Mouse (Mus musculus) layer of hippocampus, adult 9-10 months (tissue): ENCODE measurements at regions not wholly inside any gene's neighbourhood (a gene's known extent, or its start where the extent isn't known, plus 50 kb on each side); places are given as distances from the start of the nearest gene placed in this dataset.

Experiments
- DNase-seq: peaks from one replicate; pipeline ENCODE4 v3.0.0; 2022; ENCODE audit warnings: low spot score

GRCm38 (mm10) chr1:67359824-67360223 lies 237.0 kb downstream of the Cps1 start:
- no peak for DNase-seq

GRCm38 (mm10) chr1:67366038-67366437 lies 243.2 kb downstream of the Cps1 start:
- no peak for DNase-seq

GRCm38 (mm10) chr1:67366485-67366884 lies 243.7 kb downstream of the Cps1 start:
- no peak for DNase-seq

- DNase-seq, result no peak
These were observed 259.5 kb downstream of the Cps1 start for GRCm38 (mm10) chr1:67382366-67382765.

GRCm38 (mm10) chr1:67385377-67385776 lies 262.6 kb downstream of the Cps1 start:
- no peak for DNase-seq

- no peak for DNase-seq
These were observed 264.1 kb downstream of the Cps1 start for GRCm38 (mm10) chr1:67386877-67387276.

GRCm38 (mm10) chr1:67397757-67398446 lies 275.1 kb downstream of the Cps1 start:
- peak; percentile 25 for DNase-seq

GRCm38 (mm10) chr1:67409531-67409930 lies 286.7 kb downstream of the Cps1 start:
- DNase-seq, result no peak

- no peak for DNase-seq
These were observed 294.4 kb downstream of the Cps1 start for GRCm38 (mm10) chr1:67417196-67417595.

GRCm38 (mm10) chr1:67428398-67428797 lies 305.6 kb downstream of the Cps1 start:
- no peak for DNase-seq

GRCm38 (mm10) chr1:67450831-67451230 lies 328.0 kb downstream of the Cps1 start:
- DNase-seq, result no peak

GRCm38 (mm10) chr1:67464203-67464602 lies 341.4 kb downstream of the Cps1 start:
- no peak for DNase-seq

GRCm38 (mm10) chr1:67465527-67465926 lies 342.7 kb downstream of the Cps1 start:
- DNase-seq, result no peak

- DNase-seq, result no peak
These were observed 354.2 kb downstream of the Cps1 start for GRCm38 (mm10) chr1:67477006-67477405.

- DNase-seq, result peak; percentile 20
These were observed 355.1 kb downstream of the Cps1 start for GRCm38 (mm10) chr1:67477966-67478365.

- no peak for DNase-seq
These were observed 359.1 kb downstream of the Cps1 start for GRCm38 (mm10) chr1:67481974-67482373.

GRCm38 (mm10) chr1:67504140-67504539 lies 381.3 kb downstream of the Cps1 start:
- DNase-seq, result no peak

- peak; percentile 33 for DNase-seq
These were observed 382.9 kb downstream of the Cps1 start for GRCm38 (mm10) chr1:67505746-67506145.

- DNase-seq, result no peak
These were observed 395.5 kb downstream of the Cps1 start for GRCm38 (mm10) chr1:67518295-67518694.

- DNase-seq, result no peak
These were observed 435.9 kb downstream of the Cps1 start for GRCm38 (mm10) chr1:67558728-67559127.

- DNase-seq, result no peak
These were observed 436.4 kb downstream of the Cps1 start for GRCm38 (mm10) chr1:67559179-67559578.

GRCm38 (mm10) chr1:67571616-67572015 lies 448.8 kb downstream of the Cps1 start:
- DNase-seq, result no peak

GRCm38 (mm10) chr1:67579732-67580131 lies 456.9 kb downstream of the Cps1 start:
- DNase-seq, result no peak
